Mouse (Mus musculus): Measurements from ENCODE around the gene Gm7995.
"Not testable (repeated sequence)": the region's sequence is repeated elsewhere in the genome, so short reads cannot be mapped to it uniquely, and the experiment has no call there.

GRCm38 (mm10) chr14:42297258-42297657, 12.8 kb upstream of the Gm7995 start, which contains the start of gene Gm9611:
- not testable (repeated sequence) for TF ChIP-seq CTCF (IDR thresholded peaks at IDR 0.05; ENCODE audit: control insufficient read depth, insufficient read depth, insufficient read length); MAX (IDR thresholded peaks at IDR 0.05); MYOD1 (IDR thresholded peaks at IDR 0.05; ENCODE audit: control insufficient read depth, insufficient read length, low read depth); MYOG (IDR thresholded peaks at IDR 0.05; ENCODE audit: control insufficient read depth, extremely low read depth, insufficient read length); CEBPB (IDR thresholded peaks at IDR 0.05; ENCODE audit: low read depth); USF1 (IDR thresholded peaks at IDR 0.05; ENCODE audit: low read depth)
